Comparison of ENCODE assay signal across 13 mouse cellular contexts in genomic region chr13:93915641-93916570, GRCm38 (mm10).
DNase-seq lines count a peak whose midpoint lies in the region; ATAC-seq and TF ChIP-seq lines count a peak whose summit lies in the region.
"Had no signal": no experiment of that assay in that cellular context is flagged by ENCODE, and none has a peak within 500 bp of the region (broad histone marks: within the 10 kb centered on the region; RNA-seq: fewer than 3 reads in every experiment).

No protein-coding gene starts in this region.

- 46% methylated on average over 16 of the region's 16 CpGs for WGBS in embryonic facial prominence, embryonic 14.5 days
- 68% methylated on average over 16 of the region's 16 CpGs for WGBS in limb, embryonic 10.5 days

- H3K4me2 ChIP-seq in embryonic facial prominence, embryonic 14.5 days (ENCODE audit: low read depth, low read length) = no peak overlapping the region
- H3K4me2 ChIP-seq: neural tube, embryonic 13.5 days had no signal

- no peaks in the 10 kb centered on the region for H3K27me3 ChIP-seq in embryonic facial prominence, embryonic 14.5 days (replicated peaks; ENCODE audit: control insufficient read depth, insufficient read depth, low read length)
- no peaks in the 10 kb centered on the region for H3K27me3 ChIP-seq in limb, embryonic 10.5 days (ENCODE audit: low read depth, poor library complexity, severe bottlenecking)
- H3K27me3 ChIP-seq: neural tube, embryonic 13.5 days had no signal

- TF ChIP-seq CTCF in brain, embryonic 14.5 days (IDR thresholded peaks at IDR 0.05; ENCODE audit: borderline replicate concordance, extremely low read depth, insufficient read depth, insufficient read length) = no peak

- DNase-seq in kidney, adult 11 months = peak; percentile 28
- no peak for DNase-seq in kidney, adult 8-10 months
- DNase-seq in brain, embryonic 14.5 days (ENCODE audit: low read depth) = peak; percentile 20
- DNase-seq in embryonic facial prominence, embryonic 14.5 days (ENCODE audit: low spot score) = no peak
- peak; percentile 29 for DNase-seq in limb, embryonic 10.5 days (ENCODE audit: low spot score)
- DNase-seq in thymus, postnatal 10 days (ENCODE audit: low spot score in 2 of 2) = no peak
- no peak for DNase-seq in thymus, adult 18-20 months
- DNase-seq: cerebellum, postnatal 25 days; left cerebral cortex, postnatal 4 days; right cerebral cortex, adult 18-20 months had no signal

- no peaks in the 10 kb centered on the region for H3K9me3 ChIP-seq in embryonic facial prominence, embryonic 14.5 days (ENCODE audit: control insufficient read depth, low read length)
- no peaks in the 10 kb centered on the region for H3K9me3 ChIP-seq in limb, embryonic 10.5 days (replicated peaks)
- H3K9me3 ChIP-seq: hindbrain, embryonic 10.5 days; neural tube, embryonic 13.5 days had no signal

- no peak for ATAC-seq in embryonic facial prominence, embryonic 14.5 days (ENCODE audit: low read depth)

- no peaks in the 10 kb centered on the region for H3K36me3 ChIP-seq in embryonic facial prominence, embryonic 14.5 days (ENCODE audit: control insufficient read depth, insufficient read depth, low read length)
- no peaks in the 10 kb centered on the region for H3K36me3 ChIP-seq in limb, embryonic 10.5 days
- H3K36me3 ChIP-seq: hindbrain, embryonic 10.5 days; neural tube, embryonic 13.5 days had no signal

- peaks cover 31% of the 10 kb centered on the region for H3K4me1 ChIP-seq in embryonic facial prominence, embryonic 14.5 days (ENCODE audit: control insufficient read depth, insufficient read depth, low read length)
- peaks cover 33% of the 10 kb centered on the region for H3K4me1 ChIP-seq in limb, embryonic 10.5 days
- H3K4me1 ChIP-seq: neural tube, embryonic 13.5 days had no signal

- no peak overlapping the region for H3K27ac ChIP-seq in embryonic facial prominence, embryonic 14.5 days (replicated peaks; ENCODE audit: low read depth, low read length)
- 0 out of 2 replicates have a peak overlapping the region, but pooled peaks have one; percentile 57 for H3K27ac ChIP-seq in limb, embryonic 10.5 days
- H3K27ac ChIP-seq: hindbrain, embryonic 10.5 days; kidney, postnatal 0 days; neural tube, embryonic 13.5 days had no signal

- no peak for TF ChIP-seq POLR2A in brain, embryonic 14.5 days (IDR thresholded peaks at IDR 0.05; ENCODE audit: borderline replicate concordance, extremely low read depth, insufficient read depth, insufficient read length, poor library complexity, severe bottlenecking)

- H3K4me3 ChIP-seq in embryonic facial prominence, embryonic 14.5 days (ENCODE audit: low read depth, low read length) = no peak overlapping the region
- H3K4me3 ChIP-seq in limb, embryonic 10.5 days = no peak overlapping the region
- H3K4me3 ChIP-seq: hindbrain, embryonic 10.5 days; neural tube, embryonic 13.5 days had no signal

- 0 out of 2 replicates have a peak overlapping the region, but pooled peaks have one; percentile 19 for H3K9ac ChIP-seq in embryonic facial prominence, embryonic 14.5 days (ENCODE audit: low read depth, low read length)
- H3K9ac ChIP-seq: neural tube, embryonic 13.5 days had no signal

Comparison
In these comparisons a context has a peak if more than half of its experiments do, and no peak if none do; other contexts are left out.
1. DNase-seq: peak in kidney, adult 11 months (single experiment), brain, embryonic 14.5 days (single experiment) and limb, embryonic 10.5 days (single experiment); none in kidney, adult 8-10 months (0 of 2), embryonic facial prominence, embryonic 14.5 days (single experiment), thymus, postnatal 10 days (0 of 2) and thymus, adult 18-20 months (0 of 2).